Mouse (Mus musculus) cerebellum, adult 9-11 months (tissue): Measurements from ENCODE around the gene Ntm.

Source experiments
- DNase-seq: peaks from one replicate; pipeline ENCODE4 v3.0.0; 2022

The Ntm gene

GRCm38 (mm10) chr9:29881614-29882013 lies 81.3 kb downstream of the Ntm start:
- DNase-seq: no peak

GRCm38 (mm10) chr9:29877583-29877982 lies 85.4 kb downstream of the Ntm start:
- DNase-seq: no peak

GRCm38 (mm10) chr9:29867746-29868145 lies 95.2 kb downstream of the Ntm start:
- no peak for DNase-seq

GRCm38 (mm10) chr9:29866824-29867223 lies 96.1 kb downstream of the Ntm start:
- no peak for DNase-seq

GRCm38 (mm10) chr9:29866101-29866500 lies 96.8 kb downstream of the Ntm start:
- DNase-seq: no peak

- no peak for DNase-seq
These were observed 97.4 kb downstream of the Ntm start for GRCm38 (mm10) chr9:29865502-29865901.

GRCm38 (mm10) chr9:29864886-29865285 lies 98.1 kb downstream of the Ntm start:
- peak; percentile 77 for DNase-seq

GRCm38 (mm10) chr9:29862408-29862807 lies 100.5 kb downstream of the Ntm start:
- DNase-seq: no peak

GRCm38 (mm10) chr9:29859256-29860048 lies 103.5 kb downstream of the Ntm start:
- no peak for DNase-seq

- DNase-seq: no peak
These were observed 114.0 kb downstream of the Ntm start for GRCm38 (mm10) chr9:29848735-29849455.

GRCm38 (mm10) chr9:29837344-29837743 lies 125.6 kb downstream of the Ntm start:
- DNase-seq: no peak

GRCm38 (mm10) chr9:29834911-29835310 lies 128.0 kb downstream of the Ntm start:
- DNase-seq: peak; percentile 71

- DNase-seq: no peak
These were observed 129.2 kb downstream of the Ntm start for GRCm38 (mm10) chr9:29833781-29834180.

GRCm38 (mm10) chr9:29827240-29827660 lies 135.7 kb downstream of the Ntm start:
- no peak for DNase-seq

GRCm38 (mm10) chr9:29825236-29825635 lies 137.7 kb downstream of the Ntm start:
- no peak for DNase-seq

GRCm38 (mm10) chr9:29823716-29824115 lies 139.2 kb downstream of the Ntm start:
- DNase-seq: peak; percentile 93

GRCm38 (mm10) chr9:29812685-29813084 lies 150.3 kb downstream of the Ntm start:
- DNase-seq: no peak

- DNase-seq: no peak
These were observed 156.2 kb downstream of the Ntm start for GRCm38 (mm10) chr9:29806790-29807189.

- DNase-seq: no peak
These were observed 158.5 kb downstream of the Ntm start for GRCm38 (mm10) chr9:29804483-29804882.

GRCm38 (mm10) chr9:29803738-29804285 lies 159.1 kb downstream of the Ntm start:
- DNase-seq: no peak

GRCm38 (mm10) chr9:29802990-29803737 lies 159.8 kb downstream of the Ntm start:
- DNase-seq: no peak

- DNase-seq: no peak
These were observed 160.8 kb downstream of the Ntm start for GRCm38 (mm10) chr9:29802071-29802705.

GRCm38 (mm10) chr9:29796281-29796680 lies 166.7 kb downstream of the Ntm start:
- no peak for DNase-seq
